Mouse (Mus musculus) erythroid progenitor cell, adult 5-6 weeks (primary cell): ENCODE measurements around the gene Lypla2. TPM values are rescaled to one million over a fixed set of nuclear protein-coding genes. Genes with fewer than 3 reads are reported as not detected.

ENCODE experiments used
- ATAC-seq: replicated peaks from 2 replicates; pipeline ENCODE4 v1.8.0; 2016; ENCODE audit warnings: moderate number of reproducible peaks, mild to moderate bottlenecking, moderate TSS enrichment, inconsistent platforms; ENCODE audit not compliant: poor library complexity, low FRiP score, severe bottlenecking
- total RNA-seq, 2 experiments: library from RNA; stranded (forward) in 1 of 2; stranded (reverse) in 1 of 2; fragments of 150-400 nt in 1 of 2; fragments of 186-747, 209-891 nt in 1 of 2; gene quantifications; 2 replicates each; pipeline versions ENCODE4 v1.2.3 to v1.2.4; 2015 to 2017; ENCODE audit warnings: low replicate concordance in 2 of 2

Lypla2 gene
- total RNA-seq, 2 experiments from 2014 or later = 12.9 to 16.3 TPM

DNA sequence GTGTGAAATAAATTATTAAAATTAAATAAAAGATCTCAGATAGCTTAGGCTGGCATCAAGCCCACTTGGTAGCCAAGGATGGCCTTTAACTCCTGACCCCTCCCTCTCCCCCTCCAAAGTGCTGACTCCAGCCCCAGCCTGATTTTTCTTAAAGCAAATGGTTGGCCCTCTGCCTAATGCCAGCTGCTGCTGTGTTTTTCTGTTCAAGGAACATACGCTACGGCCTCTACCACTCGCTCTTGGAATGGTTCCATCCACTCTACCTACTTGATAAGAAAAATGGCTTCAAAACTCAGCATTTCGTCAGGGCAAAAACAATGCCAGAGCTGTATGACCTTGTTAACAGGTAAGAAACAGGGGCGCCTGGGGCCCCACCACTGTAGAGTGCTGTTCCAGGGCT is 47.1 kb downstream of the Lypla2 start:
- ATAC-seq = no peak

DNA sequence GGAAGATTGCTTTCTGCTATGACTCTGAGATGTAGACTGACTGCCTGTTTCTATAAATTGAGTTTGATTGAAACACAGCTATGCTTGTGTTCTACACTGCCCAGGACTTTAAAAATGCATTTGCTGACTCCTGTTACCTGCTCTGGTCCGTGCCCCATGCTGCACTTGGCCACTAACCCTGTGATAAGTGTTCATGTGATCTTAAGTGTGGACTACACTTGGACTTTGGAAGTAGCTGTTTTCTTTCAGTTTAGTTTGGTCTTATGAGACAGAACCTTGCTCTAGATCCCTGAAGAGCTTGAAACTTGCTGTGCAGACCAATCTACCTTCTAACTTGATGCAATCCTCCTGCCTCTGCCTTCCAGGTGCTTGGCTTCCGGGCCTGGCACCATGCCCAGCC is 48.0 kb downstream of the Lypla2 start:
- no peak for ATAC-seq

DNA sequence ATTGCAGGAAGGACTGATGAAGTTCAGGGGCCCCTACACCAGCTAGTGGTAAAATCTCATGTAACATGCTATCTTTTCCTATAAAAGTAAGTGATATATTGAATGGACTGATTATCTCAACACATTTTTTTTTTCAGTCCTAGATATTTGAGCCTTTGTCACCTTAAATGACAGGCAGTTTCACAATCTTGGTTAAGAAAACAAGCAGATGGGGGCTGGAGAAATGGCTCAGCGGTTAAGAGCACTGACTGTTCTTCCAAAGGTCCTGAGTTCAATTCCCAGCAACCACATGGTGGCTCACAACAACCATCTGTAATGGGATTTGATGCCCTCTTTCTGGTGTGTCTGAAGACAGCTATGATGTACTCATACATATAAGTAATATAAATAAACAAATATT is 50.2 kb downstream of the Lypla2 start:
- ATAC-seq = no peak

DNA sequence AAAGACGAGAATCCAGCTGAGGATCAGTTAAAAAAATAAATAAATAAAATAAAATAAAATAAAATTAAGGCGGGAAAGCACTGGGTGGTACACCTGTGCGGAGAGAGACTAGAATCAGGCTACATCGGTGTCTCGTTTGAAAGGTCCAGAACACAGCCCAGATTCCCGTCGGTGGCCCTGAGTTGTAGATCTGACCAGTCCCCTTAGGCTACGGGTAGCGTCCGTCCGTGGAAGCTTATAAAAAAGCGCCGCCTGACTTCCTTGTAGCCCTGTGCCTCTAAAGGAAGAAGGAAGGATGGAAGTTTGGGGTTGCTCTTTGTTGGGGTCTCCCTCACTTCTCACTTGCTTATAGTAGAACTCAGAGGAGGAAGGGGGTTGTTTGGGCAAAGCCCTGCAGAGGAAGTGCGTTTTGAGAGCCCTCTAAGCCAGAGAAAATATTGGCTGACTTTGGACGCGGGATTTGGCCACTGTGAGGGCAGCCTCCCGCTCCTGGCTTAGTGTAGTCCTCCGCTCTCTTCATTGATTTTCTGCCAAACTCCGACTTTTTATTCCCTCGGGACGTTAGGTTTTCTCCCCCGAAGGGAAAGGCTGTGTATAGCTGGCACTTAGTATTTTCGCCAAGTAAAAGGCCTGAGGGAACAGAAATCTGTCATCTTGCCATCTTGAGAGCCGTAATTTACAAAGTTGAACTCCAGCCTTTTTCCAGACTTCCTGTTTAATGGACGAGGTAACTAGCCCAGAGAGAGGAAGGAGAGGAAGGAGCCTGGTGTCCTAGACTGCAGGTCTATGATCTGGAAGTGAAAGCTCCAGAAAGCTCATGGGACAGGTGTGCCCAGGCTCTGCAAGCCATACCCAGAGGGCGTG is 50.9 kb downstream of the Lypla2 start:
- no peak for ATAC-seq

DNA sequence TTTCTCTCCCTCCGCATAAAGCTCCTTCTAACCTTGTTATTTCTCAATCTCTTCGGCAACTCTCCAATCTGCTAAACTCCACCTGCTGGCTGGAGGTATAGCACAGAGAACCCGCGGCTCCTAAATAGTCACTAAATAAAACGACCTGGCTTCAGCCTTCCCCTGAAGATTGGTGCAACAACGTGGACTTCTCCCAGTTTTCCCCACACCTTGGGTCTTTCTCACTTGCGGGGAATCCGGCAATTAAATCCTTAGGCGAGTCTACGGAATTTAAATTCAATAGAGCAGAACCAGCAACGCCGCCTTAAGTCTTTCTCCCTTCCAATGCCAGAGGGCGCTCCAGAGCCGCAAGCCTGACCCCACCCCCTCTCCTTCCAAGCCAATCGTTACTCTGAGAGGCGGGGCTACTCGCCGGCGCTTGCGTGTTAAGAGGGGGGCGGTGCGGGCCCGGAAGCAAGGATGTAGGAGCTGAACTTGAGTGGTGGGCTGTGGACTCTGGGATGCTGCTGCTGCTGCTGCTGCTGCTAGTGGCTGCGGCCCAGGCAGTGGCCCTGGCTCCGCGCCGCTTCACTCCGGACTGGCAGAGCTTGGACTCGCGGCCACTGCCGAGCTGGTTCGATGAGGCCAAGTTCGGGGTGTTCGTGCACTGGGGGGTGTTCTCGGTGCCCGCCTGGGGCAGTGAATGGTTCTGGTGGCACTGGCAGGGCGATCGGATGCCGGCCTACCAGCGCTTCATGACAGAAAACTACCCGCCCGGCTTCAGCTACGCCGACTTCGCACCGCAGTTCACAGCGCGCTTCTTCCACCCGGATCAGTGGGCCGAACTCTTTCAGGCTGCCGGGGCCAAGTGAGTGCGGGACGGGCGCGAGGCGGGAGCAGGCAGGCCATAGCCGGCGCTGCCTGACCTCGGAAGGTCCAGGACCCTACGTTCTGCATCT is 51.9 kb downstream of the Lypla2 start, which contains the start of gene Fuca1:
Gene Fuca1, plus strand, starts transcription at position 432 of the 938 bp plus-strand sequence.
- peak; percentile 95 for ATAC-seq

DNA sequence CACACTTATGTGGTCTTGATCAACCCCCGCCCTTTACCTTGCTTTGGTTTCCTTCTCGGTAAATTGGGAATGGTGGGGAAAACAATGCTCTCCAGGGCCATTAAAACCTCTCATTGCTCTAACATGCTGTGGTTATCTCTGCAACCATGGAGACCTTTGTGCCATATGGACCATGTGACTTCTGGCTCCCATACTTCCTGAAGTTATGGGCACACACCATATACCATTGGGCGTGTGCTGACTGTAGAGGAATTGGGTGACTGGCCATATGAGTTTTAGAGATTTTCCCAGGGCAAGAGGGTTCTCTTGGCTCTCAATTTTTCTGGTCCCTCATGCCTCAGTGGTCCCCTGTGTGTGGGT is 53.2 kb downstream of the Lypla2 start:
- ATAC-seq = no peak

DNA sequence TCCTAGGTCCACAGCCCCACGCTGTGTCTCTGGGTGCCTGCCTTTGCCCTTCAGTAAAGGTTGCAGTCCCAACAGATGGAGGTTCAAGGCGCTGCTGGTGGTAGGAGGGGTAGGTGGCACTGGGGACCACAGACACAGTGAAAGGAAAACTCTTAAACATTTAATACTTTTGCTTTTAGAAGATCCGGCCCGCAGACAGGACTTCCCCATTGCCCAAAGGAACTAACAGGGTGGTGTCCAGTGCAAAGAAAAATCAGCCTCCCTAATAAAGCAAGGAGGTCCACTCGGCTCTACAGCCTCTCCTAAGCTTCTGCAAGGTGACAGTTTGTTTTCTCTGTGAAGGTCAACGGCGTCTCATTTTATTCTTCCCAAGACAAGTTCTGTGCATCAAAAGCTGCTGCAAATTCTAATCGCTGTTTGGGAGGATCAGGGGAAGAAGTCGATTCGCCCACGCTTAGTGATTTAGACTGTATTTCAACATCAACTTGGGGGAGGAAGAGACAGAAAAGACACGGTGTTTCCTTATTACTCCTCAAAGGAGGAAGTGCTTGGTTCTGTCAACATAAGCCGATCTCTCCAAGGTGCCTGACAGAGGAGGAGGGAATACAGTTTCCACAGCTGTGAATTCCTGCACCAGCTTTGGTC is 53.7 kb downstream of the Lypla2 start:
- ATAC-seq = no peak

Other genes with a start within 250 kb of the Lypla2 start
- not detected in 2 replicates for gene Il22ra1, start 244.5 kb downstream of the Lypla2 start, total RNA-seq (2015; ENCODE audit: low replicate concordance)
- gene Il22ra1, start 244.5 kb downstream of the Lypla2 start, total RNA-seq (2017; ENCODE audit: low replicate concordance) = 0.64 and 3.6 TPM in 2 replicates
- gene Myom3, start 212.9 kb downstream of the Lypla2 start, total RNA-seq (2015; ENCODE audit: low replicate concordance) = not detected in 2 replicates
- gene Myom3, start 212.9 kb downstream of the Lypla2 start, total RNA-seq (2017; ENCODE audit: low replicate concordance) = not detected in 2 replicates
- 410 and 552 TPM in 2 replicates for gene Srsf10, start 116.9 kb downstream of the Lypla2 start, total RNA-seq (2015; ENCODE audit: low replicate concordance)
- 431 and 814 TPM in 2 replicates for gene Srsf10, start 116.9 kb downstream of the Lypla2 start, total RNA-seq (2017; ENCODE audit: low replicate concordance)
- 245 and 298 TPM in 2 replicates for gene Pnrc2, start 98.8 kb downstream of the Lypla2 start, total RNA-seq (2015; ENCODE audit: low replicate concordance)
- 215 and 282 TPM in 2 replicates for gene Pnrc2, start 98.8 kb downstream of the Lypla2 start, total RNA-seq (2017; ENCODE audit: low replicate concordance)
- gene Cnr2, start 77.2 kb downstream of the Lypla2 start, total RNA-seq (2015; ENCODE audit: low replicate concordance) = 4.3 and 5.0 TPM in 2 replicates
- gene Cnr2, start 77.2 kb downstream of the Lypla2 start, total RNA-seq (2017; ENCODE audit: low replicate concordance) = 1.7 and 3.4 TPM in 2 replicates
- 23.1 and 45.3 TPM in 2 replicates for gene Fuca1, start 51.9 kb downstream of the Lypla2 start, total RNA-seq (2015; ENCODE audit: low replicate concordance)
- 38.9 and 50.2 TPM in 2 replicates for gene Fuca1, start 51.9 kb downstream of the Lypla2 start, total RNA-seq (2017; ENCODE audit: low replicate concordance)
- 24.3 and 25.2 TPM in 2 replicates for gene Hmgcl, start 26.2 kb downstream of the Lypla2 start, total RNA-seq (2015; ENCODE audit: low replicate concordance)
- gene Hmgcl, start 26.2 kb downstream of the Lypla2 start, total RNA-seq (2017; ENCODE audit: low replicate concordance) = 19.6 and 30.0 TPM in 2 replicates
- gene Gale, start 8.9 kb downstream of the Lypla2 start, total RNA-seq (2015; ENCODE audit: low replicate concordance) = 1.4 and 6.3 TPM in 2 replicates
- 3.6 and 12.2 TPM in 2 replicates for gene Gale, start 8.9 kb downstream of the Lypla2 start, total RNA-seq (2017; ENCODE audit: low replicate concordance)
- 85.8 and 92.6 TPM in 2 replicates for gene Pithd1, start 14.6 kb upstream of the Lypla2 start, total RNA-seq (2015; ENCODE audit: low replicate concordance)
- gene Pithd1, start 14.6 kb upstream of the Lypla2 start, total RNA-seq (2017; ENCODE audit: low replicate concordance) = 78.3 and 100 TPM in 2 replicates
- gene Eloa, start 49.1 kb upstream of the Lypla2 start, total RNA-seq (2015; ENCODE audit: low replicate concordance) = 54.8 and 64.1 TPM in 2 replicates
- gene Eloa, start 49.1 kb upstream of the Lypla2 start, total RNA-seq (2017; ENCODE audit: low replicate concordance) = 60.8 and 64.2 TPM in 2 replicates
- 337 and 379 TPM in 2 replicates for gene Rpl11, start 80.8 kb upstream of the Lypla2 start, total RNA-seq (2015; ENCODE audit: low replicate concordance)
- gene Rpl11, start 80.8 kb upstream of the Lypla2 start, total RNA-seq (2017; ENCODE audit: low replicate concordance) = 133 and 171 TPM in 2 replicates
- 14.7 TPM in 1 of 2 replicates, not detected in the other for gene Id3, start 170.9 kb upstream of the Lypla2 start, total RNA-seq (2015; ENCODE audit: low replicate concordance)
- gene Id3, start 170.9 kb upstream of the Lypla2 start, total RNA-seq (2017; ENCODE audit: low replicate concordance) = 2.7 TPM in 1 of 2 replicates, not detected in the other
- 276 and 287 TPM in 2 replicates for gene E2f2, start 199.8 kb upstream of the Lypla2 start, total RNA-seq (2015; ENCODE audit: low replicate concordance)
- 288 and 298 TPM in 2 replicates for gene E2f2, start 199.8 kb upstream of the Lypla2 start, total RNA-seq (2017; ENCODE audit: low replicate concordance)
- not detected in 2 replicates for gene Asap3, start 233.7 kb upstream of the Lypla2 start, total RNA-seq (2015; ENCODE audit: low replicate concordance)
- gene Asap3, start 233.7 kb upstream of the Lypla2 start, total RNA-seq (2017; ENCODE audit: low replicate concordance) = 0.53 and 0.90 TPM in 2 replicates